Mouse (Mus musculus) frontal cortex, adult (tissue): ENCODE measurements around the gene Cpn1.

Experiments used
- ATAC-seq: cut with Nextera tagmentation; 2 replicates; pipeline ENCODE4 v1.9.2; 2017; ENCODE audit warnings: mild to moderate bottlenecking, moderate library complexity, mixed read lengths; ENCODE audit not compliant: low TSS enrichment

Cpn1 gene

GRCm38 (mm10) chr19:43986069-43986794, at the start of gene Cpn1:
Gene Cpn1 (minus strand): TSS chr19:43986556.
- ATAC-seq = no peak

- no peak for ATAC-seq
These were observed 47.0 kb upstream of the Cpn1 start for GRCm38 (mm10) chr19:44033396-44033795.

- ATAC-seq = no peak
These were observed 45.8 kb upstream of the Cpn1 start for GRCm38 (mm10) chr19:44032046-44032744.

- no peak for ATAC-seq
These were observed 43.7 kb upstream of the Cpn1 start for GRCm38 (mm10) chr19:44030024-44030423.

GRCm38 (mm10) chr19:44028972-44029371, 42.6 kb upstream of the Cpn1 start, which contains the start of gene Cyp2c23:
Gene Cyp2c23 (minus strand): TSS chr19:44029208.
- ATAC-seq = no peak

GRCm38 (mm10) chr19:44026956-44027530, 40.7 kb upstream of the Cpn1 start:
- ATAC-seq = no peak

- ATAC-seq = no peak
These were observed 38.7 kb upstream of the Cpn1 start for GRCm38 (mm10) chr19:44024921-44025585.

- ATAC-seq = no peak
These were observed 36.7 kb upstream of the Cpn1 start for GRCm38 (mm10) chr19:44023066-44023465.

GRCm38 (mm10) chr19:44021502-44021901, 35.1 kb upstream of the Cpn1 start:
- no peak for ATAC-seq

GRCm38 (mm10) chr19:44019739-44020138, 33.4 kb upstream of the Cpn1 start:
- ATAC-seq = no peak

GRCm38 (mm10) chr19:44013862-44014261, 27.5 kb upstream of the Cpn1 start:
- ATAC-seq = no peak

- ATAC-seq = no peak
These were observed 22.4 kb upstream of the Cpn1 start for GRCm38 (mm10) chr19:44008784-44009183.

- ATAC-seq = peak; percentile 94
These were observed 20.8 kb upstream of the Cpn1 start for GRCm38 (mm10) chr19:44007186-44007585.

GRCm38 (mm10) chr19:44005025-44005424, 18.7 kb upstream of the Cpn1 start:
- no peak for ATAC-seq

- no peak for ATAC-seq
These were observed 17.9 kb upstream of the Cpn1 start for GRCm38 (mm10) chr19:44004261-44004660.

- ATAC-seq = peak; percentile 34; the same call in 1 of the 2 replicates
These were observed 14.4 kb upstream of the Cpn1 start for GRCm38 (mm10) chr19:44000720-44001119.

GRCm38 (mm10) chr19:44000061-44000460, 13.7 kb upstream of the Cpn1 start:
- ATAC-seq = no peak

GRCm38 (mm10) chr19:43998802-43999527, 12.6 kb upstream of the Cpn1 start:
- no peak for ATAC-seq

- peak; percentile 64 for ATAC-seq
These were observed 11.7 kb upstream of the Cpn1 start for GRCm38 (mm10) chr19:43998101-43998500.

GRCm38 (mm10) chr19:43995427-43995826, 9.1 kb upstream of the Cpn1 start:
- no peak for ATAC-seq

- no peak; the same call in 1 of the 2 replicates for ATAC-seq
These were observed 6.1 kb upstream of the Cpn1 start for GRCm38 (mm10) chr19:43992464-43992863.

GRCm38 (mm10) chr19:43990362-43990761, 4.0 kb upstream of the Cpn1 start:
- no peak for ATAC-seq
